Mouse (Mus musculus): Measurements from ENCODE around the gene Icmt.

GRCm38 (mm10) chr4:152272449-152273049, 24.5 kb upstream of the Icmt start:
- TF ChIP-seq POLR2A (IDR thresholded peaks at IDR 0.05; ENCODE audit: extremely low read depth, insufficient read depth, low read length): no peak
- 0 out of 2 replicates have a peak, but pooled peaks have one; percentile 5 for TF ChIP-seq CTCF (IDR thresholded peaks at IDR 0.05; ENCODE audit: extremely low read depth, insufficient read depth, low read length)

All from cortical plate, adult 2 months (tissue).